Mouse (Mus musculus) C2C12 (cell line): ENCODE measurements around the gene Nsd1. TPM values are rescaled to one million over a fixed set of nuclear protein-coding genes. Genes with fewer than 3 reads are reported as not detected.
"Not testable (repeated sequence)": the region's sequence is repeated elsewhere in the genome, so short reads cannot be mapped to it uniquely, and the experiment has no call there.

Experiments
- H3K27me3 ChIP-seq: one replicate; pipeline ENCODE4 v1.6.1; 2011; ENCODE audit not compliant: control insufficient read depth, insufficient read depth, insufficient read length
- H3K36me3 ChIP-seq: one replicate; pipeline ENCODE4 v1.6.1; 2011; ENCODE audit not compliant: control insufficient read depth, insufficient read depth
- H3K4me3 ChIP-seq: one replicate; pipeline ENCODE4 v1.5.1; 2011; ENCODE audit warnings: mild to moderate bottlenecking, control low read depth; ENCODE audit not compliant: poor library complexity, insufficient read depth, severe bottlenecking
- H3K79me2 ChIP-seq: one replicate; pipeline ENCODE4 v1.6.1; 2011; ENCODE audit not compliant: control insufficient read depth, insufficient read depth
- H3K79me3 ChIP-seq: one replicate; pipeline ENCODE4 v1.6.1; 2011; ENCODE audit warnings: low read depth, control low read depth
- H3ac ChIP-seq: one replicate; pipeline ENCODE3; 2011; ENCODE audit warnings: low read depth; ENCODE audit not compliant: control insufficient read depth, insufficient read length
- CEBPB ChIP-seq: IDR thresholded peaks from one replicate; pipeline ENCODE4 v1.6.1; 2011; ENCODE audit warnings: low read depth, mild to moderate bottlenecking, control low read depth, moderate library complexity
- CTCF ChIP-seq: IDR thresholded peaks from one replicate; pipeline ENCODE4 v1.5.1; 2011; ENCODE audit not compliant: control insufficient read depth, insufficient read depth, insufficient read length
- FOSL1 ChIP-seq: IDR thresholded peaks from one replicate; pipeline ENCODE4 v1.8.0; 2011; ENCODE audit warnings: mild to moderate bottlenecking, low read length; ENCODE audit not compliant: poor library complexity, insufficient read depth, severe bottlenecking
- MAX ChIP-seq: IDR thresholded peaks from one replicate; pipeline ENCODE4 v1.6.1; 2011; ENCODE audit warnings: mild to moderate bottlenecking, control low read depth
- MYOD1 ChIP-seq: IDR thresholded peaks from one replicate; pipeline ENCODE4 v1.6.1; 2011; ENCODE audit warnings: low read depth; ENCODE audit not compliant: control insufficient read depth, insufficient read length
- MYOG ChIP-seq: IDR thresholded peaks from one replicate; pipeline ENCODE4 v1.6.1; 2011; ENCODE audit not compliant: control insufficient read depth, insufficient read length; ENCODE audit errors: extremely low read depth
- USF1 ChIP-seq: IDR thresholded peaks from one replicate; pipeline ENCODE4 v1.6.1; 2011; ENCODE audit warnings: low read depth, mild to moderate bottlenecking, control low read depth, moderate library complexity
- polyA plus RNA-seq: library from polyadenylated mRNA; unstranded; fragments of >200 nt; fragmentation: generic; extraction: Trizol; gene quantifications from one replicate; pipeline ENCODE4 v1.2.1, GENCODE M21; 2012; ENCODE audit warnings: missing spikeins

Gene Nsd1
- polyA plus RNA-seq, 1 experiment, result 10.5 TPM

DNA sequence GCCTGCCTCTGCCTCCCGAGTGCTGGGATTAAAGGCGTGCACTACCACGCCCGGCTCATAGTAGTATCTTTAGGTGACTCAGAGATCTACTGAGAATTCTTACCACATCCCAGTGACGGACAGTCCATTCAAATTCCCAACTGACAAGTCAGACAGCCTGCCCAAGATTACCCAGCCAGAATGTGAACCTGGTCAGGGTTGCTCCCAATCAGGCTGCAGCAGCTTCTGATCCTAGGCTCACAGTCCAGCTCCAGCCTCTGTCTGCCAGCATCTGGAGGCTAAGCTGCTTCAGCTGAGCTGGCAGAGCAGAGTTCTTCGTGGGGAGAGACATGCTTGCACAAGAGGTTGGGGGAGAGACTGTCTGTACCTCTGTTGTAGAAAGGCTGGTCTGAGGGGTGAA lies 26.2 kb upstream of the Nsd1 start:
- Histone ChIP-seq H3K27me3 (no peaks in the 10 kb centered on the region), H3K79me2 (no peaks in the 10 kb centered on the region), H3K4me3 (no peak overlapping the region), H3K79me3 (no peaks in the 10 kb centered on the region), H3ac (no peak overlapping the region), H3K36me3 (no peaks in the 10 kb centered on the region)
- TF ChIP-seq CTCF (no peak), USF1 (no peak), MYOD1 (no peak)

DNA sequence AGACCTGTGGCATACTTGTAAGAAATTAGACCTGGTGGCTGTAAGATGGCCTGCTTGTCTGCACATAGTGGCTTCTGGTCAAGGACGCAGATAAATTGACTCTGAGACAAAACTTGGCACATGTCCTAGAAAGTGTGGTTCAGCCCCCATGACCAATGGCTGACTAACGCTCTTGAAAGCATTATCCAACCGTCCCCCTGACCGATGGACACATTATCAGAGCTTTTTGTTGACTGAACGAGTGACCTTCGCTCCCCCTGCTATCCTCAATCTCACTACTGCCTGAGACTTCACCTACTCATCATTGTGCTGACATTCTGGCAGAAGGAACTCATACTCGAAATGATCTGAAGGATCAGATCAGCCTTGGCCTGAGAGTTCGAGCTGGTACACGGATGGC lies 22.5 kb upstream of the Nsd1 start:
- not testable (repeated sequence) for H3K79me3 ChIP-seq, H3ac ChIP-seq, H3K36me3 ChIP-seq, H3K27me3 ChIP-seq, H3K79me2 ChIP-seq, H3K4me3 ChIP-seq

DNA sequence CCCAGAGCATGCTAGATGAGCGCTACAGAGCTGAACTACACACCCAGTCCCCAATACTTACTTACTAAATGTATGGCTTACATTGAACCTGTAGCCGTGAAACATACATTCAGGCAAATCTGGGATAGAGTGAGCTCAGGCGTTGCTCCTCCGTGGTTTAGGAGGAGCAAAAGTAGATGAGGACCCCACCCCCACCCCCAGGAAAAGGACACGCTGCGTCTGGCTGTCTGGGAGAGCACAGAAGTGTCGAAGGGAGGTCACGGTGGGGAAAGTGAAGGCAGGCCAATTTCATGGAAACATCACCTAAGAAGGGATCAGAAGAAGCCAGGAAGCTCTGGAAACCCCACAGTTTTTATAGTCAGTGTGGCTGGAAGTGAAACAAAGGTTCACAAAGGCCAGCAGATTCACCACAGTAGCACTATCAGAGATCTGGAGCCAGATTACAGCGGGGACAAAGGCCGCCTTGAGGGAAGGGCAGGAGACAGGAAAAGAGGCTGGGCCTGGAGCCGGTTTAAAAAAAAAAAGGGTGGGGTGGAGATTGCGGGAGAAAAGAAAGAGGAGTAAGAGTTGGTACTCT lies 20.0 kb upstream of the Nsd1 start:
- Histone ChIP-seq H3K4me3 (peak overlapping the region; percentile 35), H3K79me2 (no peaks in the 10 kb centered on the region), H3K79me3 (no peaks in the 10 kb centered on the region), H3K36me3 (no peaks in the 10 kb centered on the region), H3K27me3 (no peaks in the 10 kb centered on the region), H3ac (peak overlapping the region; percentile 55)
- no peak for TF ChIP-seq FOSL1
- TF ChIP-seq CTCF, result no peak
- TF ChIP-seq MYOG, result no peak
- no peak for TF ChIP-seq USF1
- no peak for TF ChIP-seq MAX
- TF ChIP-seq MYOD1, result no peak
- no peak for TF ChIP-seq CEBPB

DNA sequence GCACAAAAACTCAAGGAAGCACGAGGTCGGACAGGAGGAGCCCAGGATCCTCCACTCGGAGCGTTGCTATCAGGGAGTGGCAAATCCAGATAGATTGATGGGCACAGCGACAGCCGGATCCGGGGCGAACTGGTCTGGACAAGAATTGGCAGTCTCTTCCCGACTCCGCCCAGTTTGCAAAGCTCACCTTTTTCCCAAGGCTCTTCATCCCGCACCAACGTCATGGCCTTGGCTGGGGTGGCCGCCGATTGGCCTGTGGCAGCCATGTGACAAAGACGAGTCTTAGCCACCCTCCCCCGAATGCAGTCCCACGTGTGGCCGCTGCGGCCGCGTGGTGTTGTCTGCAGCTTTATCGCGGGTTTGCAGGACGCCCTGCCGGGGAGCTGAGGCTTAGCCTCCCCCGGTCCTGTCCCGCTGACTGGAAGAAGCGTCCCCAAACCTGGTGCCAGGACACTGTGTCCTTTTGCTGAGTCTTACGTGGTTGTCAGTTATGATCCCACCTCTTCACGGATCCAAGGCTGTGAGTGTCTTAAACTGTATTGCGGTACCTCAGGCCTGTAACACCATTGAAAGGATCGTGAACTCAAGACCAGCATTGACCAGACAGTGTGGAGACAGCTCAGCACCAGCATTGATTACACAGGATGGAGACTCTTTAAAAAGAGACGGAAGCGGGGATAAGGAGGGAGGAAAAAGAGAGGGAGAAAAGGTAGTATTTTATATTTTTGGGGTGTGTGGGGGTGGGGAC lies 19.3 kb upstream of the Nsd1 start:
- no peaks in the 10 kb centered on the region for H3K36me3 ChIP-seq
- TF ChIP-seq MAX (peak; percentile 94), FOSL1 (no peak), CTCF (peak; percentile 49), MYOD1 (peak; percentile 41), USF1 (peak; percentile 96), CEBPB (no peak), MYOG (no peak)
- H3K4me3 ChIP-seq, result peak overlapping the region; percentile 35
- H3K27me3 ChIP-seq, result no peaks in the 10 kb centered on the region
- H3ac ChIP-seq, result peak overlapping the region; percentile 61
- H3K79me3 ChIP-seq, result no peaks in the 10 kb centered on the region
- no peaks in the 10 kb centered on the region for H3K79me2 ChIP-seq

DNA sequence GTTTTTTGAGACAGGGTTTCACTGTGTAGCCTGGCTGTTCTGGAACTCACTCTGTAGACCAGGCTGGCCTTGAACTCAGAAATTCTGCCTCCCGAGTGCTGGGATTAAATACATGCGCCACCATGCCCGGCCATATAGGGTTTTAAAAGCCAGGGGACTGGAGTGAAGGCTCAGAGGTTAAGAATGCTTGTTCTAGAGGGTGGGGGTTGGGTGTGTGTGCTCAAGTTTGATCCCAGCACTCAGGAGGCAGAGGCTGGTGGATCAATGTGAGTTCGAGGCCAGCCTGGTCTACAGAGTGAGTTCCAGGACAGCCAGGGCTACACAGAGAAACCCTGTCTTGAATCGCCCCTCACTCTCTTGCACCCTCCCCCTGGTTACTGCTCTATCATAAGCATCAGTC lies 18.0 kb upstream of the Nsd1 start:
- Histone ChIP-seq H3K36me3 (no peaks in the 10 kb centered on the region), H3K4me3 (no peak overlapping the region), H3K79me2 (no peaks in the 10 kb centered on the region)

DNA sequence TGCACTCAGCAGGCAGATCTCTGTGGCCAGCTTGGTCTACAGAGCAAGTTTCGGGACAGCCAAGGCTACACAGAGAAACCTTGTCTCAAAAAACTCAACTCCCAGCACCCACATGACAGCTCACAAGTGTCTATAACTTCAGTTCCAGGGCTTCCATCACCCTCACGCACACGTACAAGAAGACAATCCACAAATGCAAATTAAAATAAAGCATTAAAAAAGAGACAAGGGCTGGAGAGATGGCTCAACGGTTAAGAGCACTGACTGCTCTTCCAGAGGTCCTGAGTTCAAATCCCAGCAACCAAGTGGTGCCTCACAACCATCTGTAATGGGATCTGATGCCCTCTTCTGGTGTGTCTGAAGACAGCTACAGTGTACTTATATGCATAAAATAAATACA lies 6.8 kb upstream of the Nsd1 start:
- H3ac ChIP-seq, H3K4me3 ChIP-seq, H3K79me3 ChIP-seq, H3K36me3 ChIP-seq, H3K79me2 ChIP-seq, H3K27me3 ChIP-seq: not testable (repeated sequence)

More for the DNA sequence above, 18.0 kb upstream of the Nsd1 start:
- Histone ChIP-seq H3ac (no peak overlapping the region), H3K79me3 (no peaks in the 10 kb centered on the region), H3K27me3 (no peaks in the 10 kb centered on the region)
- TF ChIP-seq MAX (no peak), CTCF (no peak), FOSL1 (no peak), USF1 (no peak), MYOG (no peak), CEBPB (no peak), MYOD1 (no peak)

DNA sequence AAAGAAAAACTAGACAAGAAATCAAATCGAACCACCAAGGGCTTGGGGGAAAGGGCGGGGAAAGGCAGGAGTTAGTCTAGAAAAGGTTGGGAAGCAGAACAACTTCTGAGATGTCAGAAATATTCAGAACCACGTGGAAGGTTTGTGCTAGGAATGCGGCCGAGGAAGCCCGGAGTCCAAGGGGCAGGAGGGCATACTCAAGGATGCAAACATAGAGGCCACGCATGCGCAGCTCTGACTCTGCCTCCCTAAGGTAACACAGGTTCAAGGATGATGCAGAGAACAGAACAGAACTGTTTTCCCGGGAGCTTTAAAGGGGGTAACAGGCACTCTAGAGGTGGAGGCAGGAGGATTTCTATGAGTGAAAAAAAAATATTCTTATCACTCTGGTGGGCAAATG lies 5.8 kb upstream of the Nsd1 start:
- H3K79me3 ChIP-seq, result no peaks in the 10 kb centered on the region
- no peaks in the 10 kb centered on the region for H3K27me3 ChIP-seq
- no peak overlapping the region for H3K4me3 ChIP-seq
- no peaks in the 10 kb centered on the region for H3K36me3 ChIP-seq
- no peak overlapping the region for H3ac ChIP-seq
- TF ChIP-seq USF1 (no peak), CEBPB (no peak), MYOG (no peak), MYOD1 (no peak), FOSL1 (no peak), CTCF (no peak), MAX (no peak)
- H3K79me2 ChIP-seq, result no peaks in the 10 kb centered on the region
